Mouse (Mus musculus): ENCODE measurements around the gene Sgsh. TPM values are rescaled to one million over a fixed set of nuclear protein-coding genes. Genes with fewer than 3 reads are reported as not detected.
A peak's percentile ranks its signal among the peaks of the same experiment; 100 is the strongest.

Sgsh gene
- total and polyA plus RNA-seq, 3 experiments = 0.12 to 0.25 TPM; not detected in 1

DNA sequence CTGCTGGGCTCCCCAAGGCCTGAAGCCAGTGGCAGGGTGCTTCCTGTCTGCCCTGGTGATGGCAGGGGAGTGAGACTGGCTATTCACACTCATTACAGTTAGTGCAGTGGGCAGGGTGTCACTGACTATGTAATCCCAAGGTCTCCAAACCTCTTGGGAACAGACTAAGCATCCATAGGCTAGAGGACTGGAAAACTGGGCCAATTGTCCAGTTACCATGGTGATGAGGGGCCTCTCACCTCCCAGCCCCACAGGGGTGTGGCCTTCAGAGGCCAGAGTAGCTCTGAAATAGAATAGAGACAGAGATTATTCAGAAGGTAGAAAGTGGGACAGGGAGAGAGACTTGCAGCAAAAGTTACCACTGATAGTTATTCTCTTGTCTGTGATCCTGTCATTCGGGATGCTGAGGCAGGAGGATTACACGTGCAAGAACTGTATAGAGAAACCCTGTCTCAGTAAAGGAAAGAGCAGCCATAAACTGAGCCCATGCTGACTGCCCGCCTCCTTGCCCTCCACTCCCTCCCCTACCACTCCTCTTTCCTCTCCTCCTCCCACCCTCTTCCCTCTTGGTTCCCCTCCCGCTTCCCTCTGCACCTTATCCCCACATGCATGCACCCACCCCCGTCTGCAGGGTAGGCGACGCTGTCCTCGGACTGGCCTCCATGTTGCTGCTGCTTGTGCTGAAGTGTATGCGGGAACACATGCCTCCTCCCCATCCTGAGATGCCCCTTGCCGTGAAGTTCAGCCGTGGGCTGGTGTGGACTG is 7.6 kb upstream of the Sgsh start:
- TF ChIP-seq TBP (IDR thresholded peaks at IDR 0.05; ENCODE audit: low read depth, low read length) = no peak
- TF ChIP-seq BHLHE40 (IDR thresholded peaks at IDR 0.05; ENCODE audit: borderline replicate concordance, low read depth, low read length) = no peak
- no peak for TF ChIP-seq ZMIZ1 (IDR thresholded peaks at IDR 0.05; ENCODE audit: low read depth, low read length)
- no peak for TF ChIP-seq UBTF (IDR thresholded peaks at IDR 0.05; ENCODE audit: borderline replicate concordance, insufficient read depth, low read depth, low read length)
- TF ChIP-seq POLR2AphosphoS5 (IDR thresholded peaks at IDR 0.05; ENCODE audit: borderline replicate concordance, low read depth, low read length) = no peak
- no peak for TF ChIP-seq KAT2A (conservative IDR thresholded peaks at IDR 0.05; ENCODE audit: low read depth, low read length)
- no peak for TF ChIP-seq NRF1 (IDR thresholded peaks at IDR 0.05; ENCODE audit: insufficient read depth, low read depth, low read length, poor library complexity, severe bottlenecking)
- no peak for TF ChIP-seq MAX (IDR thresholded peaks at IDR 0.05; ENCODE audit: low read length)
- TF ChIP-seq CTCF (IDR thresholded peaks at IDR 0.05 in 2 of 3, conservative IDR thresholded peaks at IDR 0.05 in 1 of 3; ENCODE audit: control insufficient read depth in 1 of 3, insufficient read depth in 1 of 3, low read depth in 2 of 3, low read length in 3 of 3, poor library complexity in 1 of 3, severe bottlenecking in 1 of 3) = no peak
- no peak for TF ChIP-seq ELF1 (IDR thresholded peaks at IDR 0.05; ENCODE audit: low read depth, low read length)
- TF ChIP-seq RCOR1 (IDR thresholded peaks at IDR 0.05; ENCODE audit: low read depth, low read length) = no peak
- no peak for TF ChIP-seq NELFE (IDR thresholded peaks at IDR 0.05; ENCODE audit: low read depth, low read length)
- no peak for TF ChIP-seq SIN3A (IDR thresholded peaks at IDR 0.05; ENCODE audit: low read length)
- no peak for TF ChIP-seq ETS1 (IDR thresholded peaks at IDR 0.05; ENCODE audit: low read depth, low read length)
- no peak for TF ChIP-seq ZC3H11A (IDR thresholded peaks at IDR 0.05; ENCODE audit: low read depth, low read length)
- TF ChIP-seq GABPA (IDR thresholded peaks at IDR 0.05; ENCODE audit: low read depth, low read length) = no peak
- H3K4me1 ChIP-seq (ENCODE audit: control insufficient read depth in 1 of 2, insufficient read depth in 2 of 2, low read length in 2 of 2) = no peaks in the 10 kb centered on the region; a peak in 1 of 4 replicates
- H3K36me3 ChIP-seq (ENCODE audit: control insufficient read depth in 1 of 2, insufficient read depth in 2 of 2, low read length in 2 of 2) = no peaks in the 10 kb centered on the region
- peak overlapping the region in 1 of 2 experiments; percentile 37; a peak in 2 of 4 replicates for H3K4me3 ChIP-seq (ENCODE audit: control insufficient read depth in 1 of 2, insufficient read depth in 1 of 2, low read depth in 2 of 2, low read length in 2 of 2)
- no peak overlapping the region for H3K27ac ChIP-seq (ENCODE audit: control insufficient read depth, low read depth, low read length)
- no peak for DNase-seq (ENCODE audit: low read depth, low spot score)
- H3K9me3 ChIP-seq (replicated peaks; ENCODE audit: insufficient read depth, low read length) = no peaks in the 10 kb centered on the region
- H3K79me2 ChIP-seq (ENCODE audit: control insufficient read depth, insufficient read depth, low read length, poor library complexity) = no peaks in the 10 kb centered on the region
- H3K27me3 ChIP-seq (ENCODE audit: control insufficient read depth in 1 of 2, insufficient read depth in 2 of 2, low read length in 2 of 2) = peaks cover 0 to 5% of the 10 kb centered on the region in 2 experiments; a peak in 1 of 4 replicates
- H3K9ac ChIP-seq (ENCODE audit: control insufficient read depth, low read depth, low read length, poor library complexity, severe bottlenecking) = peak overlapping the region; percentile 20; the same call in 1 of the 2 replicates

DNA sequence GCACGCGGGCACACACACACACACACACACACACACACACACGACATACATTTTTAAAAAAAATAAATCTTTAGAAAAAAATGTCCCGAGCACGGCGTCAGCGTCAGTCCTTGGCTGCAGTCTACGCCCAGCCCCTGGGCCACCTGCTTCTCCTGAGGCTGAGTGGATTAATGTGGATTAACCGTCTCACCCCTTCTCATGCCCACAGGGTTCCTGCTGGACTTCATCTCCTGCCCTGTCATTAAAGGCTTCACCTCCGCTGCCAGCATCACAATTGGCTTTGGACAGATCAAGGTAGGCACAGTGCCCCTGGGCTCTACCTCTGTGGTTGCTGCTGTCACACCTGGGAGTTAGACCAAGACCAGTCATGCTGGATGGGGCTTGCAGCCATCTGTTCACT is 3.8 kb upstream of the Sgsh start:
- Histone ChIP-seq H3K27me3 (ENCODE audit: control insufficient read depth in 1 of 2, insufficient read depth in 2 of 2, low read length in 2 of 2) (0 out of 4 replicates have a peak, but pooled peaks cover 0 to 2% of the 10 kb centered on the region in 2 experiments), H3K36me3 (ENCODE audit: control insufficient read depth in 1 of 2, insufficient read depth in 2 of 2, low read length in 2 of 2) (peaks cover 0 to 5% of the 10 kb centered on the region in 2 experiments; a peak in 2 of 4 replicates), H3K27ac (ENCODE audit: control insufficient read depth, low read depth, low read length) (no peak overlapping the region), H3K79me2 (ENCODE audit: control insufficient read depth, insufficient read depth, low read length, poor library complexity) (no peaks in the 10 kb centered on the region), H3K9me3 (replicated peaks; ENCODE audit: insufficient read depth, low read length) (no peaks in the 10 kb centered on the region), H3K4me3 (ENCODE audit: control insufficient read depth in 1 of 2, insufficient read depth in 1 of 2, low read depth in 2 of 2, low read length in 2 of 2) (no peak overlapping the region), H3K4me1 (ENCODE audit: control insufficient read depth in 1 of 2, insufficient read depth in 2 of 2, low read length in 2 of 2) (peaks cover 2 to 11% of the 10 kb centered on the region in 2 experiments), H3K9ac (ENCODE audit: control insufficient read depth, low read depth, low read length, poor library complexity, severe bottlenecking) (no peak overlapping the region)
- TF ChIP-seq POLR2AphosphoS5 (IDR thresholded peaks at IDR 0.05; ENCODE audit: borderline replicate concordance, low read depth, low read length) (no peak), NELFE (IDR thresholded peaks at IDR 0.05; ENCODE audit: low read depth, low read length) (no peak), JUND (IDR thresholded peaks at IDR 0.05; ENCODE audit: low read depth, low read length) (no peak), ZC3H11A (IDR thresholded peaks at IDR 0.05; ENCODE audit: low read depth, low read length) (no peak), TBP (IDR thresholded peaks at IDR 0.05; ENCODE audit: low read depth, low read length) (no peak), HCFC1 (IDR thresholded peaks at IDR 0.05; ENCODE audit: low read depth, low read length) (no peak), USF2 (IDR thresholded peaks at IDR 0.05; ENCODE audit: borderline replicate concordance in 1 of 2, insufficient read depth in 1 of 2, low read depth in 1 of 2, low read length in 2 of 2) (no peak), GABPA (IDR thresholded peaks at IDR 0.05; ENCODE audit: low read depth, low read length) (no peak), RCOR1 (IDR thresholded peaks at IDR 0.05; ENCODE audit: low read depth, low read length) (no peak), SMC3 (IDR thresholded peaks at IDR 0.05; ENCODE audit: low read depth, low read length) (no peak), CTCF (IDR thresholded peaks at IDR 0.05 in 2 of 3, conservative IDR thresholded peaks at IDR 0.05 in 1 of 3; ENCODE audit: control insufficient read depth in 1 of 3, insufficient read depth in 1 of 3, low read depth in 2 of 3, low read length in 3 of 3, poor library complexity in 1 of 3, severe bottlenecking in 1 of 3) (no peak), NRF1 (IDR thresholded peaks at IDR 0.05; ENCODE audit: insufficient read depth, low read depth, low read length, poor library complexity, severe bottlenecking) (no peak), MAX (IDR thresholded peaks at IDR 0.05; ENCODE audit: low read length) (no peak), MEF2A (IDR thresholded peaks at IDR 0.05; ENCODE audit: extremely low read depth, insufficient replicate concordance, low read depth, low read length, poor library complexity, severe bottlenecking) (no peak), MAFK (IDR thresholded peaks at IDR 0.05; ENCODE audit: borderline replicate concordance, low read depth, low read length) (no peak), TAL1 (IDR thresholded peaks at IDR 0.05; ENCODE audit: low read length) (no peak), KAT2A (conservative IDR thresholded peaks at IDR 0.05; ENCODE audit: low read depth, low read length) (no peak), MYB (IDR thresholded peaks at IDR 0.05; ENCODE audit: low read depth, low read length) (no peak), EP300 (IDR thresholded peaks at IDR 0.05; ENCODE audit: low read depth in 1 of 2, low read length in 2 of 2) (no peak), ZNF384 (IDR thresholded peaks at IDR 0.05; ENCODE audit: low read depth, low read length) (no peak)
- DNase-seq (ENCODE audit: low read depth, low spot score) = no peak
